16 mouse cellular contexts compared by ENCODE assay signal in genomic region chr5:77123597-77123996, GRCm38 (mm10). TPM values are rescaled to one million over a fixed set of nuclear protein-coding genes. Genes with fewer than 3 reads are reported as not detected.
DNase-seq lines count a peak whose midpoint lies in the region; ATAC-seq lines count a peak whose summit lies in the region.
"Had no signal": no experiment of that assay in that cellular context is flagged by ENCODE, and none has a peak within 500 bp of the region (broad histone marks: within the 10 kb centered on the region; RNA-seq: fewer than 3 reads in every experiment).

No protein-coding gene starts in this region.

- peaks cover 87% of the 10 kb centered on the region for H3K27me3 ChIP-seq in forebrain, embryonic 12.5 days
- H3K27me3 ChIP-seq in forebrain, embryonic 11.5 days (ENCODE audit: control insufficient read depth, insufficient read depth, low read length), result peaks cover 47% of the 10 kb centered on the region
- H3K27me3 ChIP-seq in hindbrain, embryonic 13.5 days, result 0 out of 2 replicates have a peak, but pooled peaks cover 4% of the 10 kb centered on the region
- H3K27me3 ChIP-seq in hindbrain, embryonic 10.5 days (ENCODE audit: insufficient read depth, poor library complexity, severe bottlenecking), result peaks cover 42% of the 10 kb centered on the region
- no peaks in the 10 kb centered on the region for H3K27me3 ChIP-seq in limb, embryonic 15.5 days
- no peaks in the 10 kb centered on the region for H3K27me3 ChIP-seq in limb, embryonic 10.5 days (ENCODE audit: low read depth, poor library complexity, severe bottlenecking)
- H3K27me3 ChIP-seq: limb, embryonic 12.5 days had no signal

- WGBS in forebrain, embryonic 12.5 days, result 52% methylated on average over 9 of the region's 9 CpGs
- 53% methylated on average over 9 of the region's 9 CpGs for WGBS in forebrain, embryonic 11.5 days
- 69% methylated on average over 9 of the region's 9 CpGs for WGBS in hindbrain, embryonic 13.5 days
- WGBS in hindbrain, embryonic 10.5 days, result 64% methylated on average over 9 of the region's 9 CpGs
- 52% methylated on average over 9 of the region's 9 CpGs for WGBS in limb, embryonic 15.5 days
- WGBS in limb, embryonic 10.5 days, result 74% methylated on average over 9 of the region's 9 CpGs

- peak overlapping the region; percentile 32 for H3K4me2 ChIP-seq in forebrain, embryonic 12.5 days
- H3K4me2 ChIP-seq in forebrain, embryonic 11.5 days (ENCODE audit: low read depth, low read length, severe bottlenecking), result no peak overlapping the region
- H3K4me2 ChIP-seq in hindbrain, embryonic 13.5 days, result no peak overlapping the region
- H3K4me2 ChIP-seq in limb, embryonic 15.5 days, result no peak overlapping the region

- H3K9ac ChIP-seq in forebrain, embryonic 12.5 days, result no peak overlapping the region
- H3K9ac ChIP-seq in forebrain, embryonic 11.5 days (ENCODE audit: low read length), result no peak overlapping the region
- H3K9ac ChIP-seq in hindbrain, embryonic 13.5 days, result no peak overlapping the region
- H3K9ac ChIP-seq in limb, embryonic 15.5 days, result no peak overlapping the region
- H3K9ac ChIP-seq: limb, embryonic 12.5 days had no signal

- 0 out of 2 replicates have a peak, but pooled peaks cover 6% of the 10 kb centered on the region for H3K9me3 ChIP-seq in forebrain, embryonic 12.5 days
- no peaks in the 10 kb centered on the region; the same call in 1 of the 2 replicates for H3K9me3 ChIP-seq in forebrain, embryonic 11.5 days (ENCODE audit: control insufficient read depth, low read length)
- 0 out of 2 replicates have a peak, but pooled peaks cover 3% of the 10 kb centered on the region for H3K9me3 ChIP-seq in hindbrain, embryonic 13.5 days
- H3K9me3 ChIP-seq in hindbrain, embryonic 10.5 days, result 0 out of 2 replicates have a peak, but pooled peaks cover 3% of the 10 kb centered on the region
- H3K9me3 ChIP-seq in limb, embryonic 15.5 days, result no peaks in the 10 kb centered on the region
- H3K9me3 ChIP-seq in limb, embryonic 10.5 days (replicated peaks), result no peaks in the 10 kb centered on the region
- H3K9me3 ChIP-seq: limb, embryonic 12.5 days had no signal

- no peak for DNase-seq in forebrain, embryonic 11.5 days (ENCODE audit: low spot score)
- DNase-seq in hindbrain, embryonic 10.5 days (ENCODE audit: low spot score), result no peak
- DNase-seq in limb, embryonic 10.5 days (ENCODE audit: low spot score), result no peak
- no peak for DNase-seq in frontal cortex, postnatal 36 days (ENCODE audit: low spot score in 2 of 2)
- DNase-seq: adrenal gland, postnatal 25 days; cerebellum, adult 9-11 months; embryo, embryonic 11 days; gastrocnemius, adult 2 months; heart, postnatal 10 days; kidney, postnatal 10 days; lung, adult 18-20 months had no signal

- no peak for ATAC-seq in forebrain, embryonic 12.5 days (ENCODE audit: low FRiP score)
- no peak for ATAC-seq in forebrain, embryonic 11.5 days (replicated peaks; ENCODE audit: low FRiP score)
- 0 out of 2 replicates have a peak, but pooled peaks have one; percentile 1 for ATAC-seq in hindbrain, embryonic 13.5 days (ENCODE audit: low FRiP score)
- ATAC-seq in limb, embryonic 15.5 days (ENCODE audit: insufficient number of reproducible peaks, low FRiP score, low TSS enrichment, low read depth), result no peak
- 0 out of 2 replicates have a peak, but pooled peaks have one; percentile 31 for ATAC-seq in granulocyte monocyte progenitor cell, adult 5-6 weeks (replicated peaks; ENCODE audit: poor library complexity, severe bottlenecking)

- peaks cover 28% of the 10 kb centered on the region for H3K4me1 ChIP-seq in forebrain, embryonic 12.5 days
- H3K4me1 ChIP-seq in forebrain, embryonic 11.5 days (replicated peaks; ENCODE audit: control insufficient read depth, insufficient read depth, low read length), result peaks cover 8% of the 10 kb centered on the region; the same call in 1 of the 2 replicates
- peaks cover 23% of the 10 kb centered on the region for H3K4me1 ChIP-seq in hindbrain, embryonic 13.5 days (replicated peaks)
- H3K4me1 ChIP-seq in hindbrain, embryonic 10.5 days (replicated peaks), result peaks cover 23% of the 10 kb centered on the region
- H3K4me1 ChIP-seq in limb, embryonic 15.5 days, result peaks cover 24% of the 10 kb centered on the region
- H3K4me1 ChIP-seq in limb, embryonic 10.5 days, result peaks cover 18% of the 10 kb centered on the region

- no peak overlapping the region for H3K4me3 ChIP-seq in forebrain, embryonic 12.5 days (replicated peaks)
- H3K4me3 ChIP-seq in forebrain, embryonic 11.5 days (ENCODE audit: low read depth, low read length), result no peak overlapping the region
- H3K4me3 ChIP-seq in hindbrain, embryonic 13.5 days, result no peak overlapping the region
- no peak overlapping the region for H3K4me3 ChIP-seq in hindbrain, embryonic 10.5 days
- no peak overlapping the region for H3K4me3 ChIP-seq in limb, embryonic 15.5 days
- no peak overlapping the region for H3K4me3 ChIP-seq in limb, embryonic 10.5 days
- H3K4me3 ChIP-seq: gastrocnemius, adult 2 months; limb, embryonic 12.5 days had no signal

- no peak overlapping the region for H3K27ac ChIP-seq in forebrain, embryonic 12.5 days
- H3K27ac ChIP-seq in forebrain, embryonic 11.5 days (ENCODE audit: low read depth, low read length), result no peak overlapping the region
- peak overlapping the region; percentile 67 for H3K27ac ChIP-seq in hindbrain, embryonic 13.5 days
- H3K27ac ChIP-seq in hindbrain, embryonic 10.5 days, result no peak overlapping the region
- H3K27ac ChIP-seq in limb, embryonic 15.5 days, result peak overlapping the region; percentile 38; the same call in 1 of the 2 replicates
- no peak overlapping the region for H3K27ac ChIP-seq in limb, embryonic 10.5 days

- no peaks in the 10 kb centered on the region for H3K36me3 ChIP-seq in forebrain, embryonic 12.5 days (replicated peaks)
- no peaks in the 10 kb centered on the region for H3K36me3 ChIP-seq in forebrain, embryonic 11.5 days (ENCODE audit: control insufficient read depth, insufficient read depth, low read length)
- H3K36me3 ChIP-seq in hindbrain, embryonic 13.5 days, result no peaks in the 10 kb centered on the region
- no peaks in the 10 kb centered on the region for H3K36me3 ChIP-seq in hindbrain, embryonic 10.5 days
- H3K36me3 ChIP-seq in limb, embryonic 15.5 days, result no peaks in the 10 kb centered on the region
- no peaks in the 10 kb centered on the region for H3K36me3 ChIP-seq in limb, embryonic 10.5 days
- H3K36me3 ChIP-seq: limb, embryonic 12.5 days had no signal

RNA-seq across cellular contexts. Expression of gene Hopx, which starts 8.7 kb away (rescaled TPM):
- 1.0 and 1.1 TPM in 2 replicates for polyA plus RNA-seq in forebrain, embryonic 12.5 days (2016; fragmentation: Nextera tagmentation; extraction: Ambion mirVana)
- polyA plus RNA-seq in forebrain, embryonic 11.5 days (2014; fragmentation: Nextera tagmentation; extraction: Ambion mirVana), result 0.63 and 0.87 TPM in 2 replicates
- polyA plus RNA-seq in hindbrain, embryonic 13.5 days (2015; fragmentation: Nextera tagmentation; extraction: Ambion mirVana), result 4.4 and 6.4 TPM in 2 replicates
- 0.20 and 0.34 TPM in 2 replicates for polyA plus RNA-seq in hindbrain, embryonic 10.5 days (2016; fragmentation: Nextera tagmentation; extraction: Ambion mirVana)
- polyA plus RNA-seq in limb, embryonic 15.5 days (2015; fragmentation: Nextera tagmentation; extraction: Ambion mirVana), result 5.5 and 6.0 TPM in 2 replicates
- not detected in 2 replicates for polyA plus RNA-seq in limb, embryonic 10.5 days (2016; fragmentation: Nextera tagmentation; extraction: Ambion mirVana)
- total RNA-seq in granulocyte monocyte progenitor cell, adult 5-6 weeks (2014; fragmentation: Nextera tagmentation), result 4.8 and 5.4 TPM in 2 replicates
- 1.9 and 3.7 TPM in 2 replicates for total RNA-seq in granulocyte monocyte progenitor cell, adult 5-6 weeks (2017)
- polyA plus RNA-seq: limb, embryonic 12.5 days had no signal

Comparison
In these comparisons a context has a peak if more than half of its experiments do, and no peak if none do; other contexts are left out.
1. H3K27ac ChIP-seq: peak in hindbrain, embryonic 13.5 days (single experiment) and limb, embryonic 15.5 days (single experiment); none in forebrain, embryonic 12.5 days (single experiment), forebrain, embryonic 11.5 days (single experiment), hindbrain, embryonic 10.5 days (single experiment) and limb, embryonic 10.5 days (single experiment).
2. ATAC-seq: peak in hindbrain, embryonic 13.5 days (single experiment) and granulocyte monocyte progenitor cell, adult 5-6 weeks (single experiment); none in forebrain, embryonic 12.5 days (single experiment), forebrain, embryonic 11.5 days (single experiment) and limb, embryonic 15.5 days (single experiment).